Mouse (Mus musculus): ENCODE data around the gene Stxbp5. TPM values are rescaled to one million over a fixed set of nuclear protein-coding genes. Genes with fewer than 3 reads are reported as not detected.

Stxbp5 gene
- polyA plus RNA-seq, 1 experiment from 2014 or later = 4.4 TPM

DNA sequence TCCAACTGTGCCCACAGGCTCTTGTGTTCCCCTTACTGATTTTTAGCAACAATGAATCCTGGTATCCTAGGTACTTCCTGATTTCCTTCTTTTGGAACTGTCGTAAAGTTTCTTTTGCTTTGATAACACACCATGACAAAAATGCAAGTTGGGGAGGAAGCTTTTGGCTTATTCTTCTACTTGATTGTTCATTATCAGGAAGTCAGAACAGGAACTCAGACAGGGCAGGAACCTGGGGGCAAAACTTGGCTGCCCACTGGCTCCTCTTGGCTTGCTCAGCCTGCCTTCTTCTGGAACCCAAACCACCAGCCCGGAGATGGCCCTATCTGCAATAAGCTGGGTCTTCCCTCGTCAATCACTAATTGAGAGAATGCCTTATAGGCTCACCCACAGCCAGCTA, 25.0 kb downstream of the Stxbp5 start:
- H3K9ac ChIP-seq (ENCODE audit: low read length) = no peak overlapping the region
- DNase-seq (ENCODE audit: low spot score) (no peak), ATAC-seq (ENCODE audit: insufficient number of reproducible peaks, low FRiP score, low TSS enrichment, low read depth) (no peak)
- 88% methylated on average over 3 of the region's 3 CpGs for WGBS
- H3K27ac ChIP-seq (replicated peaks; ENCODE audit: low read depth, low read length) = no peak overlapping the region
- no peaks in the 10 kb centered on the region for H3K9me3 ChIP-seq (ENCODE audit: control insufficient read depth, low read length)
- H3K36me3 ChIP-seq (ENCODE audit: control insufficient read depth, insufficient read depth, low read length) = no peaks in the 10 kb centered on the region
- no peaks in the 10 kb centered on the region for H3K4me1 ChIP-seq (ENCODE audit: control insufficient read depth, insufficient read depth, low read length)
- no peak overlapping the region for H3K4me2 ChIP-seq (ENCODE audit: low read depth, severe bottlenecking)
- H3K4me3 ChIP-seq (ENCODE audit: low read depth, low read length) = no peak overlapping the region
- H3K27me3 ChIP-seq (ENCODE audit: control insufficient read depth, insufficient read depth, low read length) = no peaks in the 10 kb centered on the region

DNA sequence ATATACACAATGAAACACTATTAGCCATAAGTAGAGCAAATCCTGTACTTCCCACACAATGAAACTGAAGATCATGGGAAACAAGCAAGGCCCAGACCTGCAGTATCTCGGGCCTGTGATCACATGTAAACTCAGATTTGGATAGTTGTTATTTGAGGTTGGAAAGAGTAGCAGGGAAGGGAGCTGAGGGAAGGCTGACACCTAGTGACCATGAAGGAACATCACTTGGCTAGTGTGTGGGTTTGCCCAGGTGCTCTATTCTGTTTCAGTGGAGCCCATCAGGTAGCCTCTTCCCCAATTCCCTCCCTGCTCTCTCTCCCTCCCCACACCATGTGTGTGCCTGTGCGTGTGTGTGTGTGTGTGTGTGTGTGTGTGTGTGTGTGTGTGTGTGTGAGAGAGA, 28.7 kb downstream of the Stxbp5 start:
- Histone ChIP-seq H3K4me2 (ENCODE audit: low read depth, severe bottlenecking) (no peak overlapping the region), H3K36me3 (ENCODE audit: control insufficient read depth, insufficient read depth, low read length) (no peaks in the 10 kb centered on the region), H3K4me3 (ENCODE audit: low read depth, low read length) (no peak overlapping the region), H3K9me3 (ENCODE audit: control insufficient read depth, low read length) (no peaks in the 10 kb centered on the region), H3K27ac (replicated peaks; ENCODE audit: low read depth, low read length) (no peak overlapping the region), H3K27me3 (ENCODE audit: control insufficient read depth, insufficient read depth, low read length) (no peaks in the 10 kb centered on the region), H3K4me1 (ENCODE audit: control insufficient read depth, insufficient read depth, low read length) (no peaks in the 10 kb centered on the region), H3K9ac (ENCODE audit: low read length) (no peak overlapping the region)
- DNase-seq (ENCODE audit: low spot score) (no peak), ATAC-seq (ENCODE audit: insufficient number of reproducible peaks, low FRiP score, low TSS enrichment, low read depth) (no peak)
- 72% methylated on average over 2 of the region's 2 CpGs for WGBS

DNA sequence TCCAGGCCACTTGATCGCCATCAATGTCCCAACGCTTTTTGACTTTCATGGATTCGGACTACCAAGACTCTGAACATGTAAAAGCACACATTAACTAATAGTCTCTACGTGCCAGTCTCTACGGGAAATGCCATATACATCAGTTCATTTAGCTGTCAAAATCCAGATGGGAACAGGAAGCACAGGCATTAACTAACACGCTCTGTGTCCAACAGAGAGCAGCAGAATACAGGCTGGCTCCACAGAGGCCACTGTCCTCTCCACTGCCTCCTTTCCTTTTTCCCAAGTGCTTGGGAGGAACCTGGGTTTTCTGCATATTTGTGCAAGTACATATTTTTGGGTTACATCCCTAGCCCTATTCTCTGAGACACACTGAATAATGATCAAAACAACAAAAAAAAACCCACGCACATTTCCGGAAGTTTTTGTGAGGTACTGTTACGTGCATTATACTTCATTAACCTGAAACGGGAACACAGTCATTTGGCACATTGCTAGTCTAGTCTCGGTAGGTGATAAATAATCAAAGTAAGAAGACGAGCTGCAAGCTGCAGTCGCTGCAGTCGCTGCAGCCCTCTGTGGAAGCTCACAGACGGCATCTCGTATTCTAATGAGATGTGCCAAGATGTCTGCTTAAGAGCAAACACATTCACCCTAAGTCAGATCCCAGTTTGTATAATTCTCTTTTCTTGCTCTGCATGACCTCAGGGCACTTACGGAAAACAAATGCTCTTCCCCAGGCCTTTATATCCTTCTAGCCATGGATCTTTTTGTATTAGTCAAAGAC, 33.9 kb downstream of the Stxbp5 start:
- Histone ChIP-seq H3K9ac (ENCODE audit: low read length) (no peak overlapping the region), H3K27ac (replicated peaks; ENCODE audit: low read depth, low read length) (no peak overlapping the region), H3K27me3 (ENCODE audit: control insufficient read depth, insufficient read depth, low read length) (no peaks in the 10 kb centered on the region), H3K9me3 (ENCODE audit: control insufficient read depth, low read length) (no peaks in the 10 kb centered on the region), H3K4me2 (ENCODE audit: low read depth, severe bottlenecking) (no peak overlapping the region), H3K4me3 (ENCODE audit: low read depth, low read length) (no peak overlapping the region), H3K4me1 (ENCODE audit: control insufficient read depth, insufficient read depth, low read length) (no peaks in the 10 kb centered on the region), H3K36me3 (ENCODE audit: control insufficient read depth, insufficient read depth, low read length) (no peaks in the 10 kb centered on the region)
- no peak for DNase-seq (ENCODE audit: low spot score)
- WGBS = 58% methylated on average over 17 of the region's 17 CpGs
- ATAC-seq (ENCODE audit: insufficient number of reproducible peaks, low FRiP score, low TSS enrichment, low read depth) = no peak

DNA sequence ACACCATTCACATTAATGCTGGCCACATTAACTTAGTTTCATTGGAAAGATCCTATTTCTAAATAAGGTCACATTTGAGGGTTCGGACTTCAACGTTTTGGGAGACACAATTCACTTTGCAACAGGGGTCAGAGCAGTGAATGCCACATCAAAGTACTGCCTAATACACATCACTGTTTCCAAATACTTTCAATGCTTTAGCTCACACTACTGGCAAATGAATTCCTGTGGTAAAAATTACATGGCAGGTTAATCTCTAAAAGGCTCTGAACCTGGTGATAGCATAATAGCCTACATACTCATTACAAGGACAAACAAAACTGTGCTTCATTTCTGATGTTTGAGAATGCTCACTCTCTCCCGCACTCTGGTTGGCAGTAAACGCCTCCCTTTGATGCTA, 40.9 kb downstream of the Stxbp5 start:
- ATAC-seq (ENCODE audit: insufficient number of reproducible peaks, low FRiP score, low TSS enrichment, low read depth) = no peak
- Histone ChIP-seq H3K36me3 (ENCODE audit: control insufficient read depth, insufficient read depth, low read length) (no peaks in the 10 kb centered on the region), H3K4me3 (ENCODE audit: low read depth, low read length) (no peak overlapping the region), H3K9ac (ENCODE audit: low read length) (no peak overlapping the region), H3K4me2 (ENCODE audit: low read depth, severe bottlenecking) (no peak overlapping the region), H3K9me3 (ENCODE audit: control insufficient read depth, low read length) (no peaks in the 10 kb centered on the region), H3K4me1 (ENCODE audit: control insufficient read depth, insufficient read depth, low read length) (no peaks in the 10 kb centered on the region), H3K27me3 (ENCODE audit: control insufficient read depth, insufficient read depth, low read length) (no peaks in the 10 kb centered on the region), H3K27ac (replicated peaks; ENCODE audit: low read depth, low read length) (no peak overlapping the region)
- 85% methylated on average over 4 of the region's 4 CpGs for WGBS
- no peak for DNase-seq (ENCODE audit: low spot score)

DNA sequence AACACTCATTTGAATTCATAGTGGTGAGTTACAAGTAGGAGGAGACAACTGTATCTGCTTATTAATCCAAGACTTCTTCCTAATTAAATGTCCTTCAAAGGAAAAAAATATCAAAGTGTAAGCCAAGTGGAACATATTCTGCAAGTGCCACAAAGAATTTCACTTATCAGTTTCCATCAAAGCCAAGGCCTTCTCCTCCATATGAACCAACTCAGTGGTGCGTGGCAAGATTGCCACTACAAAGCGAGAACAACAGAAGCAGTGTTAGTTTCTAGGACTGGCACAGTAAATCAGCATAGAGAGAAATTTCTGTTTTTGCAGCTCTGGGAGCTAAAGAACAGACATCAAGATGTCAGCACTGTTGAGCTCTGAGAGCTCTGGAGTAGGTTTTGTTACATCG, 41.4 kb downstream of the Stxbp5 start:
- H3K27me3 ChIP-seq (ENCODE audit: control insufficient read depth, insufficient read depth, low read length) = no peaks in the 10 kb centered on the region

DNA sequence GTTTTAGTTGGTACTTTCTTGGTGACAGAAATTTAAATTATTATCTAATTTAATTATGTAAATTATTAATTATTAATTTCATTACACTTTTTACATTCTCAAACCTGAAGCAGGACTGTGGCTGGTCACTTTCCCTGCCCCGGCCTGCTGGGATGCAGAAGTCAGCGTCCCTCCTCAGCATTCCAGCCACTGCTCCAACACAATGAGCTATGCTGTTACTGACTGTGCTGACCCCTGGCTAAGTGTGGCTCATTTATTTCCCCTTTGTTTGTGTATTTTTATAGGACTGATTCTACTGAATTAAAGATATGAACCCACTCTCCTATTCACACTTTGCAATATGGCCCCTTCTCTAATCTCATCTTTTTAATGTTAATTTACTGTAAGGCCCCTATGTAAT, 43.0 kb downstream of the Stxbp5 start:
- no peak overlapping the region for H3K9ac ChIP-seq (ENCODE audit: low read length)
- ATAC-seq (ENCODE audit: insufficient number of reproducible peaks, low FRiP score, low TSS enrichment, low read depth) = no peak
- no peak overlapping the region for H3K4me2 ChIP-seq (ENCODE audit: low read depth, severe bottlenecking)
- H3K27me3 ChIP-seq (ENCODE audit: control insufficient read depth, insufficient read depth, low read length) = no peaks in the 10 kb centered on the region
- H3K27ac ChIP-seq (replicated peaks; ENCODE audit: low read depth, low read length) = no peak overlapping the region
- no peak for DNase-seq (ENCODE audit: low spot score)
- no peaks in the 10 kb centered on the region for H3K36me3 ChIP-seq (ENCODE audit: control insufficient read depth, insufficient read depth, low read length)
- H3K9me3 ChIP-seq (ENCODE audit: control insufficient read depth, low read length) = no peaks in the 10 kb centered on the region
- no peaks in the 10 kb centered on the region for H3K4me1 ChIP-seq (ENCODE audit: control insufficient read depth, insufficient read depth, low read length)
- 98% methylated on average over 2 of the region's 2 CpGs for WGBS
- H3K4me3 ChIP-seq (ENCODE audit: low read depth, low read length) = no peak overlapping the region

More for the DNA sequence above, 41.4 kb downstream of the Stxbp5 start:
- H3K36me3 ChIP-seq (ENCODE audit: control insufficient read depth, insufficient read depth, low read length) = no peaks in the 10 kb centered on the region
- ATAC-seq (ENCODE audit: insufficient number of reproducible peaks, low FRiP score, low TSS enrichment, low read depth) = no peak
- no peak overlapping the region for H3K27ac ChIP-seq (replicated peaks; ENCODE audit: low read depth, low read length)
- H3K4me2 ChIP-seq (ENCODE audit: low read depth, severe bottlenecking) = no peak overlapping the region
- no peak overlapping the region for H3K4me3 ChIP-seq (ENCODE audit: low read depth, low read length)
- no peak overlapping the region for H3K9ac ChIP-seq (ENCODE audit: low read length)
- no peak for DNase-seq (ENCODE audit: low spot score)
- WGBS = 90% methylated on average over 3 of the region's 3 CpGs
- no peaks in the 10 kb centered on the region for H3K9me3 ChIP-seq (ENCODE audit: control insufficient read depth, low read length)
- H3K4me1 ChIP-seq (ENCODE audit: control insufficient read depth, insufficient read depth, low read length) = no peaks in the 10 kb centered on the region

DNA sequence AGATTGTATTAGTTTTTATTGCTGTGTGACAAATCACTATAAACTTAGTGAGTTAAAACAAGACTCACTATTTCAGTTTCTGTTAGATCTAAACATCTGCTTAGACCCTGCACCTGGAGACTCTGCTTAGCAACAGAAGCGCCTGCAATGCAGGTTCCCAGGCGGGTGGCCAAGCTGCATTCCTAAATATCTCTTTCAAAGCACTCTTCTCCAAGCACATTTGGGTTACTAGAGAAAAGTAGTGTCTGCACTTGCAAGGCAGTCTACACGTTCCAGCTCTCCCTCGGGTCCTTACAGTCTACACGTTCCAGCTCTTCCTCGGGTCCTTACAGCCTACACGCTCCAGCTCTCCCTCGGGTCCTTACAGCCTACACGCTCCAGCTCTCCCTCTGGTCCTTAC, 44.1 kb downstream of the Stxbp5 start:
- H3K36me3 ChIP-seq (ENCODE audit: control insufficient read depth, insufficient read depth, low read length) = no peaks in the 10 kb centered on the region
- no peaks in the 10 kb centered on the region for H3K27me3 ChIP-seq (ENCODE audit: control insufficient read depth, insufficient read depth, low read length)
- H3K4me2 ChIP-seq (ENCODE audit: low read depth, severe bottlenecking) = no peak overlapping the region
- WGBS = 92% methylated on average over 9 of the region's 9 CpGs
- no peak for ATAC-seq (ENCODE audit: insufficient number of reproducible peaks, low FRiP score, low TSS enrichment, low read depth)
- no peak for DNase-seq (ENCODE audit: low spot score)
- H3K4me1 ChIP-seq (ENCODE audit: control insufficient read depth, insufficient read depth, low read length) = no peaks in the 10 kb centered on the region
- no peak overlapping the region for H3K4me3 ChIP-seq (ENCODE audit: low read depth, low read length)
- no peak overlapping the region for H3K27ac ChIP-seq (replicated peaks; ENCODE audit: low read depth, low read length)
- H3K9me3 ChIP-seq (ENCODE audit: control insufficient read depth, low read length) = no peaks in the 10 kb centered on the region; the same call in 1 of the 2 replicates
- H3K9ac ChIP-seq (ENCODE audit: low read length) = no peak overlapping the region

DNA sequence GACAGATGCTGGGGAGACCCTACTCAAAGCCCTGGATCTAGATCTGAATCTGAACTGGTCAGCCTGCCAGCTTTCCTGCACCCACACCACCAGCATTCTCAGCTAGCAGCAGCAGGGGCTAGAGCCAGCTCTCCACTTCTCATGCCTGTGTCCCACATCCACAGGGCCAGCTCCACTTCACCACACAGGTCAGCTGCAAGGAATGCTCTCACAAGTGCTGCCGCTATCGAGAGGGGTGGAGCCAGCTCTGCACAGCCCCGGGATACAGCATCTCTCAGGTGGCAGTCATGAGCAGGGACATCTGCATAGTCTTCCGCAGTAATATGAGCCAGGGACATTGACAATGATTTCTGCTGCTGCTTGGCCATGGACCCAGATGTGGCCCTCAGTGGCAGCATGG, 54.5 kb downstream of the Stxbp5 start:
- no peak overlapping the region for H3K9ac ChIP-seq (ENCODE audit: low read length)
- H3K27ac ChIP-seq (replicated peaks; ENCODE audit: low read depth, low read length) = no peak overlapping the region
- no peaks in the 10 kb centered on the region for H3K27me3 ChIP-seq (ENCODE audit: control insufficient read depth, insufficient read depth, low read length)
- no peak overlapping the region for H3K4me3 ChIP-seq (ENCODE audit: low read depth, low read length)
- no peaks in the 10 kb centered on the region for H3K9me3 ChIP-seq (ENCODE audit: control insufficient read depth, low read length)
- WGBS = 93% methylated on average over 4 of the region's 4 CpGs
- no peak overlapping the region for H3K4me2 ChIP-seq (ENCODE audit: low read depth, severe bottlenecking)
- ATAC-seq (ENCODE audit: insufficient number of reproducible peaks, low FRiP score, low TSS enrichment, low read depth) = no peak
- no peaks in the 10 kb centered on the region for H3K4me1 ChIP-seq (ENCODE audit: control insufficient read depth, insufficient read depth, low read length)
- H3K36me3 ChIP-seq (ENCODE audit: control insufficient read depth, insufficient read depth, low read length) = no peaks in the 10 kb centered on the region
- no peak for DNase-seq (ENCODE audit: low spot score)

DNA sequence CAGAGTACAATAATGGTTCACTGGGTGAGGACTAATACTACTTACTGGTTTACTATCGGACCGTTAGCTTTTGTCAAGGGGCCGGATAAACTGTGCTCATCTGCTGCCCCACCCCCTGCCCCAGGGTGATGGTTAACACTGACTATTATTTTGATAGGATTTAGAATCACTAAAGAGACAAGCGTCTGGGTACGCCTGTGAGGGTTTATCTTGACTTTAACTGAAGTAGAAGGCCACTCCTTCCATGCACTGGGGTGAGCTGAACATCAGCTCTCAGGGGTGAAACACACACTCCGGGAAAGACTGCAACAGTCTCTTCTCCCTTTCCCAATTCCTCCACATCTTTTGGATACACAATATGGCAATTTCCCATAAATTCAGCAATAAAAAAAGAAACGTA, 61.5 kb downstream of the Stxbp5 start:
- Histone ChIP-seq H3K4me1 (ENCODE audit: control insufficient read depth, insufficient read depth, low read length) (no peaks in the 10 kb centered on the region), H3K27ac (replicated peaks; ENCODE audit: low read depth, low read length) (no peak overlapping the region), H3K4me2 (ENCODE audit: low read depth, severe bottlenecking) (no peak overlapping the region), H3K27me3 (ENCODE audit: control insufficient read depth, insufficient read depth, low read length) (no peaks in the 10 kb centered on the region), H3K36me3 (ENCODE audit: control insufficient read depth, insufficient read depth, low read length) (no peaks in the 10 kb centered on the region), H3K9ac (ENCODE audit: low read length) (no peak overlapping the region), H3K4me3 (ENCODE audit: low read depth, low read length) (no peak overlapping the region), H3K9me3 (ENCODE audit: control insufficient read depth, low read length) (no peaks in the 10 kb centered on the region)
- DNase-seq (ENCODE audit: low spot score) = no peak
- 85% methylated on average over 7 of the region's 7 CpGs for WGBS
- ATAC-seq (ENCODE audit: insufficient number of reproducible peaks, low FRiP score, low TSS enrichment, low read depth) = no peak

Data from limb, embryonic 11.5 days (tissue).